Mouse (Mus musculus): ENCODE data around the gene Setd5. TPM values are rescaled to one million over a fixed set of nuclear protein-coding genes. Genes with fewer than 3 reads are reported as not detected.

Gene Setd5
- polyA plus RNA-seq, 1 experiment from 2014 or later, result 47.1 TPM

GRCm38 (mm10) chr6:113041215-113041990, 35.8 kb upstream of the Setd5 start:
- Histone ChIP-seq H3K4me1 (peaks cover 16% of the 10 kb centered on the region), H3K4me2 (no peak overlapping the region), H3K9me3 (no peaks in the 10 kb centered on the region), H3K4me3 (no peak overlapping the region), H3K36me3 (replicated peaks) (no peaks in the 10 kb centered on the region), H3K27me3 (replicated peaks) (no peaks in the 10 kb centered on the region), H3K27ac (no peak overlapping the region), H3K9ac (no peak overlapping the region)
- 86% methylated on average over 11 of the region's 11 CpGs for WGBS
- ATAC-seq (replicated peaks), result no peak

- H3K36me3 ChIP-seq (replicated peaks), result peaks cover 7% of the 10 kb centered on the region; the same call in 1 of the 2 replicates
- H3K4me3 ChIP-seq, result peak overlapping the region; percentile 92
- 2% methylated on average over 11 of the region's 11 CpGs for WGBS
- no peaks in the 10 kb centered on the region for H3K27me3 ChIP-seq (replicated peaks)
- peak; percentile 68 for ATAC-seq (replicated peaks)
- H3K9ac ChIP-seq, result peak overlapping the region; percentile 64
- peaks cover 21% of the 10 kb centered on the region for H3K4me1 ChIP-seq
- peak overlapping the region; percentile 90 for H3K27ac ChIP-seq
- H3K4me2 ChIP-seq, result peak overlapping the region; percentile 81
- H3K9me3 ChIP-seq, result no peaks in the 10 kb centered on the region
Observed at GRCm38 (mm10) chr6:113045575-113045974, 31.6 kb upstream of the Setd5 start.

- peak; percentile 99 for ATAC-seq (replicated peaks)
- Histone ChIP-seq H3K36me3 (replicated peaks) (peaks cover 11% of the 10 kb centered on the region; the same call in 1 of the 2 replicates), H3K4me3 (peak within 1 kb of the TSS; percentile 92), H3K4me2 (peak within 1 kb of the TSS; percentile 81), H3K27ac (peak within 1 kb of the TSS; percentile 90), H3K4me1 (peaks cover 21% of the 10 kb centered on the region), H3K9ac (peak within 1 kb of the TSS; percentile 64), H3K9me3 (no peaks in the 10 kb centered on the region), H3K27me3 (replicated peaks) (no peaks in the 10 kb centered on the region)
- under 1% methylated on average over 59 of the region's 59 CpGs for WGBS
Observed at GRCm38 (mm10) chr6:113046041-113046975, 30.9 kb upstream of the Setd5 start, which contains the start of gene Thumpd3. Thumpd3 (plus strand) TSS chr6:113046225.

GRCm38 (mm10) chr6:113047016-113047746, 30.0 kb upstream of the Setd5 start:
- H3K27ac ChIP-seq, result peak overlapping the region; percentile 90; the same call in 1 of the 2 replicates
- no peaks in the 10 kb centered on the region for H3K27me3 ChIP-seq (replicated peaks)
- peak overlapping the region; percentile 81 for H3K4me2 ChIP-seq
- H3K9me3 ChIP-seq, result no peaks in the 10 kb centered on the region
- peaks cover 21% of the 10 kb centered on the region for H3K4me1 ChIP-seq
- peaks cover 14% of the 10 kb centered on the region; the same call in 1 of the 2 replicates for H3K36me3 ChIP-seq (replicated peaks)
- peak overlapping the region; percentile 92 for H3K4me3 ChIP-seq
- ATAC-seq (replicated peaks), result no peak
- H3K9ac ChIP-seq, result peak overlapping the region; percentile 56
- 68% methylated on average over 15 of the region's 15 CpGs for WGBS

GRCm38 (mm10) chr6:113048371-113048770, 28.8 kb upstream of the Setd5 start:
- Histone ChIP-seq H3K27me3 (replicated peaks) (no peaks in the 10 kb centered on the region), H3K9me3 (no peaks in the 10 kb centered on the region), H3K27ac (no peak overlapping the region), H3K4me1 (peaks cover 21% of the 10 kb centered on the region), H3K36me3 (replicated peaks) (peaks cover 20% of the 10 kb centered on the region; the same call in 1 of the 2 replicates), H3K4me2 (no peak overlapping the region), H3K4me3 (no peak overlapping the region), H3K9ac (no peak overlapping the region)
- 95% methylated on average over 2 of the region's 2 CpGs for WGBS
- no peak for ATAC-seq (replicated peaks)

GRCm38 (mm10) chr6:113049159-113049558, 28.0 kb upstream of the Setd5 start:
- Histone ChIP-seq H3K4me1 (peaks cover 21% of the 10 kb centered on the region), H3K9me3 (no peaks in the 10 kb centered on the region), H3K9ac (no peak overlapping the region), H3K4me3 (no peak overlapping the region), H3K36me3 (replicated peaks) (peaks cover 24% of the 10 kb centered on the region; the same call in 1 of the 2 replicates), H3K27me3 (replicated peaks) (no peaks in the 10 kb centered on the region), H3K27ac (no peak overlapping the region), H3K4me2 (no peak overlapping the region)
- 90% methylated on average over 3 of the region's 3 CpGs for WGBS
- ATAC-seq (replicated peaks), result no peak

- WGBS, result 91% methylated on average over 3 of the region's 3 CpGs
- peaks cover 50% of the 10 kb centered on the region for H3K36me3 ChIP-seq (replicated peaks)
Observed at GRCm38 (mm10) chr6:113052972-113053371, 24.2 kb upstream of the Setd5 start.

GRCm38 (mm10) chr6:113054552-113055107, 22.5 kb upstream of the Setd5 start:
- Histone ChIP-seq H3K9ac (no peak overlapping the region), H3K4me3 (no peak overlapping the region), H3K4me2 (no peak overlapping the region), H3K36me3 (replicated peaks) (peaks cover 48% of the 10 kb centered on the region), H3K9me3 (no peaks in the 10 kb centered on the region), H3K4me1 (no peaks in the 10 kb centered on the region), H3K27ac (no peak overlapping the region), H3K27me3 (replicated peaks) (no peaks in the 10 kb centered on the region)
- WGBS, result 90% methylated on average over 6 of the region's 6 CpGs
- no peak for ATAC-seq (replicated peaks)

More at GRCm38 (mm10) chr6:113052972-113053371, 24.2 kb upstream of the Setd5 start:
- Histone ChIP-seq H3K27me3 (replicated peaks) (no peaks in the 10 kb centered on the region), H3K9me3 (no peaks in the 10 kb centered on the region), H3K27ac (no peak overlapping the region), H3K4me2 (no peak overlapping the region), H3K4me3 (no peak overlapping the region), H3K4me1 (peaks cover 3% of the 10 kb centered on the region), H3K9ac (no peak overlapping the region)
- no peak for ATAC-seq (replicated peaks)

- Histone ChIP-seq H3K36me3 (replicated peaks) (peaks cover 60% of the 10 kb centered on the region), H3K9ac (no peak overlapping the region), H3K4me3 (no peak overlapping the region), H3K9me3 (no peaks in the 10 kb centered on the region), H3K4me2 (no peak overlapping the region), H3K4me1 (no peaks in the 10 kb centered on the region), H3K27me3 (replicated peaks) (no peaks in the 10 kb centered on the region), H3K27ac (no peak overlapping the region)
- ATAC-seq (replicated peaks), result no peak
- WGBS, result 80% methylated on average over 1 of the region's 1 CpGs
Observed at GRCm38 (mm10) chr6:113060892-113061563, 16.1 kb upstream of the Setd5 start.

GRCm38 (mm10) chr6:113062253-113062652, 14.9 kb upstream of the Setd5 start:
- H3K9me3 ChIP-seq, result no peaks in the 10 kb centered on the region
- H3K36me3 ChIP-seq (replicated peaks), result peaks cover 62% of the 10 kb centered on the region
- H3K9ac ChIP-seq, result no peak overlapping the region
- no peak overlapping the region for H3K27ac ChIP-seq
- H3K4me1 ChIP-seq, result no peaks in the 10 kb centered on the region
- H3K4me2 ChIP-seq, result no peak overlapping the region
- ATAC-seq (replicated peaks), result no peak
- no peak overlapping the region for H3K4me3 ChIP-seq
- WGBS, result 35% methylated on average over 3 of the region's 3 CpGs
- no peaks in the 10 kb centered on the region for H3K27me3 ChIP-seq (replicated peaks)

- 91% methylated on average over 10 of the region's 10 CpGs for WGBS
- Histone ChIP-seq H3K27ac (no peak overlapping the region), H3K9ac (no peak overlapping the region), H3K4me2 (no peak overlapping the region), H3K9me3 (no peaks in the 10 kb centered on the region), H3K4me1 (no peaks in the 10 kb centered on the region), H3K4me3 (no peak overlapping the region), H3K27me3 (replicated peaks) (no peaks in the 10 kb centered on the region), H3K36me3 (replicated peaks) (peaks cover 68% of the 10 kb centered on the region)
- no peak for ATAC-seq (replicated peaks)
Observed at GRCm38 (mm10) chr6:113063363-113063762, 13.8 kb upstream of the Setd5 start.
